Mouse (Mus musculus): Measurements from ENCODE around the gene Tk1.
A peak's percentile ranks its signal among the peaks of the same experiment; 100 is the strongest.
"Not testable (repeated sequence)": the region's sequence is repeated elsewhere in the genome, so short reads cannot be mapped to it uniquely, and the experiment has no call there.

The Tk1 gene

GRCm38 (mm10) chr11:117847593-117848215 is 21.8 kb upstream of the Tk1 start:
- DNase-seq (ENCODE audit: low spot score in 2 of 2): no peak

DNA sequence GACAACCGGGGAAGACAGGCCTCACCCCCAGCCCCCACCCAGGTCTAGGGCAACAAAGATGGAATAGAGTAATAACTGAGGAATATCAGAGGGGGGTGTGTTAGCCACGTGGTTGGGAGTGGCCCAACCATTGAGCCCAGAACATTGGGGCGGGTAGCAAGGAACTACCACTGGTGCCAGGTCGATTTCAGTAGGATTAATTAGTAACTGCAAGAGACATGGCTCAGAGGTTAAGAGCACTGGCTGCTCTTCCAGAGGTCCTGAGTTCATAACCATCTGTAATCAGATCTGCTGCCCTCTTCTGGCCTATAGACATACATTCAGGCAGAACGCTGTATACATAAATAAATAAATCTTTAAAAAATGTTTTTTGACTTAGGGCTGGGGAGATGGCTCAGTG is 20.7 kb upstream of the Tk1 start:
- no peak for DNase-seq (ENCODE audit: low spot score in 2 of 2)

DNA sequence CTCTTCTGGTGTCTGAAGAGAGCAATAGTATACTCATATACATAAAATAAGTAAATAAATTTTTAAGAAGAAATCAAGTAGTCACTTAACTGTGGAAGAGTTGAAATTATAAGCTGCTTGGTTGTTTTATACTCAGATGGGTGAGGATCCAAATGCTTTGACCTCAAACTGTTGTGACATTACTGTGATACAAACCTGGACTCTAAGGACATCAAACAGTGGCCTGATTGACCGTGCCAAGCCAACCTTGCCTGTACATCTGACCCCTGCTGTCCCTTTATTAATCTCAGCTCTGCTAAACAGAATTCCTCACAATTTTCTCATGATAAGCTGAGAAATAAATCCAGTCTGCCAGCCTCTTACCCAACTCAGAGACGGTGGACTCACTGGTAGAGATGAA is 19.8 kb upstream of the Tk1 start:
- no peak for DNase-seq (ENCODE audit: low spot score in 2 of 2)

GRCm38 (mm10) chr11:117844997-117845396 is 19.1 kb upstream of the Tk1 start:
- no peak for DNase-seq (ENCODE audit: low spot score in 2 of 2)

DNA sequence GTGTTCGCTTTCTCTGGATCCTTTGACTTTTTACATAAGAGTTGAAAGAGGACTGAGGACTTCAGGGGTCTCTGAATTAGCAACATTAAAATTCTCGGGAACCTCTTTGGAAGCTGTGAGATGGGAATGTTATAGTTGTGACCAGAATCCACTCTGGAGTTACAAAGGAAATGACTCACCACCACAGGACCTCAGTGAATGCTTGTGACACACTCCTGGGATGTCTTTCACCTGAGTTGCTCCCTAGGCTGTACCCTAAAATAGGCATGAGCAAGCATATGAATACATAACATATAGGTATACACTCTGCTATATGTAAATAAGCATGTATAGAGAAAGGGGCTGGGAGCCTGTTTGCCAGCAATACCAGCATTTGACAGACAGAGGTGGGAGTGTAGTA is 17.5 kb upstream of the Tk1 start:
- no peak for DNase-seq (ENCODE audit: low spot score in 2 of 2)

GRCm38 (mm10) chr11:117840910-117841309 is 15.0 kb upstream of the Tk1 start:
- no peak for DNase-seq (ENCODE audit: low spot score in 2 of 2)

- no peak for DNase-seq (ENCODE audit: low spot score in 2 of 2)
Measured at GRCm38 (mm10) chr11:117839021-117839420, 13.1 kb upstream of the Tk1 start.

- no peak for DNase-seq (ENCODE audit: low spot score in 2 of 2)
Measured at GRCm38 (mm10) chr11:117838572-117838971, 12.7 kb upstream of the Tk1 start.

DNA sequence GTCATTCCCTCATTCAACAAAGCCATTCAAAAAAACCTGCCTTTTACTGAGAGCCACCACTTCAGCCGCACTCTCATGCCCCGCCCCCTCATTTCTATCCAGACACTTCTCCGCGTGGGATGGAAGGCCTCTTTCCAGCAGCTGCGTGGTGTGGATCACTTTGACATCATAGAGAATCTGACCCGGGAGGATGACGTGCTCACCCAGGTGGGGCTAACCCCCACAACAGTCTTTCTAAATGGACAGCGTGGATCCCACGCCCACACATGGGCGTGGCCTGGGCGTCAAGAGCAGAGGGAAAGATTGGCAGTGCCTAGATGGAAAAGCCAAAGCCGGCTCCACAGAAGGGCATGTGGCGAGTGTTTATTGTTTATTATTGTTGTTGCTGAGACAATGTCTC is 10.4 kb upstream of the Tk1 start:
- peak; percentile 47 to 55 for DNase-seq (ENCODE audit: low spot score in 2 of 2)

- DNase-seq (ENCODE audit: low spot score in 2 of 2): no peak
Measured at GRCm38 (mm10) chr11:117834086-117834485, 8.2 kb upstream of the Tk1 start.

DNA sequence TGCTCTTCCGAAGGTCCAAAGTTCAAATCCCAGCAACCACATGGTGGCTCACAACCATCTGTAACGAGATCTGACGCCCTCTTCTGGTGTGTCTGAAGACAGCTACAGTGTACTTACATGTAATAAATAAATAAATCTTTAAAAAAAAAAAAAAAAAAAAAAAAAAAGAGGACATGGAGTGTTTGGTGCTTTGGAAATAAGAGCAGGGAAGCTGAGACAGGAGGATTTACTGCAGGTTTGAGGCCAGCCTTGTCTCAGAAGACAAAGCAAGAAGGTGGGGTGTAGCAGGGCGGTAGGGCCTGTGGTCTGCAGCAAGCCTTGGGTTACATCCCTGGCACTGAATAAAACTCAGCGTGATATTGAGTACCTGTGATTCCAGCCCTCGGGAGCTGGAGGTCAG is 7.6 kb upstream of the Tk1 start:
- DNase-seq (ENCODE audit: low spot score in 2 of 2): not testable (repeated sequence)

GRCm38 (mm10) chr11:117832086-117832969 is 6.4 kb upstream of the Tk1 start:
- DNase-seq (ENCODE audit: low spot score in 2 of 2): peak; percentile 66 to 67

DNA sequence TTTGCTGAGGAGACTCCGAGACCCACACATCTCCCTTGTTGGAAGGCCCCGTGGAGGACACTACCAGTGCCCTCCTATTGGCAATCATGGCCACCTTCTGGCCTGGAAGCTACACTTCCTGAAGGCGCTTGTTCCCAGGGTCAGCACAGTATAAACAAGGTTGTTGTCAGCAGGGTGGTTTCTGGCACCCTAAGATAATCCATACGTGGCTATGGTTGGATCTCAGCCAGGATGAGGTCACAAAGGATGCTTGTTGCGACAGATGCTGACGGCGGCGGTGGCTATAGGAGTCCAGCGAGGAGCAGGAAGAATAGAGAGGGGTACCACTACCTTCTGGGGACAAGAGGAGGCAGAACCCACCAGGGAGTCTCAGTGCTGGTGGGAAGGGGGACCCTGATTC is 4.5 kb upstream of the Tk1 start:
- no peak for DNase-seq (ENCODE audit: low spot score in 2 of 2)

- no peak for DNase-seq (ENCODE audit: low spot score in 2 of 2)
Measured at GRCm38 (mm10) chr11:117829671-117830215, 3.9 kb upstream of the Tk1 start.

GRCm38 (mm10) chr11:117828888-117829604 is 3.2 kb upstream of the Tk1 start:
- no peak for DNase-seq (ENCODE audit: low spot score in 2 of 2)

GRCm38 (mm10) chr11:117828149-117828887 is 2.4 kb upstream of the Tk1 start:
- no peak for DNase-seq (ENCODE audit: low spot score in 2 of 2)

GRCm38 (mm10) chr11:117827386-117827785 is 1.5 kb upstream of the Tk1 start:
- DNase-seq (ENCODE audit: low spot score in 2 of 2): no peak

GRCm38 (mm10) chr11:117826916-117827315 is 1.0 kb upstream of the Tk1 start:
- DNase-seq (ENCODE audit: low spot score in 2 of 2): no peak

- DNase-seq (ENCODE audit: low spot score in 2 of 2): no peak
Measured at GRCm38 (mm10) chr11:117826164-117826563, 272 bp upstream of the Tk1 start.

GRCm38 (mm10) chr11:117824060-117824969 is 1.6 kb downstream of the Tk1 start:
- DNase-seq (ENCODE audit: low spot score in 2 of 2): peak; percentile 74 to 86

DNA sequence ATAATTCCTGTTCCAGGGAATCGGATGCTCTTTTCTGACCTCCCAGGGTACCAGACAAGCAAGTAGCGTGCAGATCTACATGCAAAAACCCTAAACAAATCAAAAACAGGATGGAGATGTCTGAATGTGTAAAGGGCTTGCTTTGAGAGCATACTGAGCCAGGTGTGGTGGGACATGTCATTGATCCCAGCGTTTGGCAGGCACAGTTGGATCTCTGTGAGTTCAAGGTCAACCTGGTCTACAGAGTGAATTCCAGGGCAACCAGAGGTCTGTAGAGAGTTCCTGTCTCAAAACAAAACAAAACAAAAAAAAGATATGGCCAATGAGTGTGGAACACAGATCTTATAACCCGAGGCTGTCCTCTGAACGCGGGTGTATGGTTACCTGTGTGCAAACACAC is 2.5 kb downstream of the Tk1 start:
- DNase-seq (ENCODE audit: low spot score in 2 of 2): no peak

Measured in frontal cortex, postnatal 36 days (tissue).